Mouse (Mus musculus) G1E (cell line): ENCODE results near the gene Lefty1.

ENCODE experiments used
- CTCF ChIP-seq: IDR thresholded peaks from 2 replicates; pipeline ENCODE4 v1.5.1; 2012; ENCODE audit warnings: low read depth, low read length, inconsistent platforms, mixed read lengths
- TAL1 ChIP-seq: conservative IDR thresholded peaks from 2 replicates; pipeline ENCODE4 v1.6.1; 2012; ENCODE audit warnings: low read depth, low read length, inconsistent platforms, mixed read lengths

DNA sequence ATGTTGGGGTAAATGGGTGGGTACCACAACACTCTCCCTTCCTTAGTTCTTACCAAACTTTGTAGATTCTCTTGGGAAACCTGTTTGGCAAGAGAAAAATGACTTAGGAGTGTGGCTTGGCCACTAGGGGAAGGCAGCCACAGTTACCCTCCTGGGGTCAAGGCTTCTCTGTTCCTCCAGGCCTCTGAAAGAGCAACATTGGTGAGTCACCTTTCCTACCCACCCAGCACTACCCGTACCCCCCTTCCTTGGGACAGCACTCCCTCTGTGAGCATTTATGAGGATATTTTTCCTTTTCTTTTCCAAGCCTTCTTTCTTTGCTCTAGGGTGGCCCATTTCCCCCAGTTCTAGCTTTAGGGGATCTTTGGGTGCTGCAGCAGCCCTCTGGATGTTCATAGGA, 9.1 kb downstream of the Lefty1 start:
- TF ChIP-seq CTCF (no peak), TAL1 (no peak)
